Mouse (Mus musculus) intestine, embryonic 14.5 days (tissue): Measurements from ENCODE around the gene Tsks. TPM values are rescaled to one million over a fixed set of nuclear protein-coding genes. Genes with fewer than 3 reads are reported as not detected.

Experiments used
- ATAC-seq: fragments of 200-750 bp; cut with Nextera tagmentation; replicated peaks from 2 replicates; pipeline ENCODE4 v1.8.0; 2017; ENCODE audit warnings: low read depth, moderate number of reproducible peaks, moderate TSS enrichment, moderate library complexity; ENCODE audit not compliant: low FRiP score, low TSS enrichment
- DNase-seq: peaks from one replicate; pipeline ENCODE4 v3.0.0-alpha.2; 2018; ENCODE audit warnings: low spot score
- H3K27ac ChIP-seq: fragments of 300-500 bp; sonication (generic); 2 replicates; pipeline ENCODE4 v1.5.1; 2014; ENCODE audit warnings: low read depth, mild to moderate bottlenecking, control low read depth
- H3K27me3 ChIP-seq: fragments of 300-500 bp; sonication (generic); replicated peaks from 2 replicates; pipeline ENCODE4 v1.6.1; 2014; ENCODE audit warnings: low read length, control low read depth; ENCODE audit not compliant: control insufficient read depth, insufficient read depth
- H3K36me3 ChIP-seq: fragments of 300-500 bp; sonication (generic); 2 replicates; pipeline ENCODE4 v1.6.1; 2014; ENCODE audit warnings: low read length, control low read depth; ENCODE audit not compliant: control insufficient read depth, insufficient read depth
- H3K4me1 ChIP-seq: fragments of 300-500 bp; sonication (generic); replicated peaks from 2 replicates; pipeline ENCODE4 v1.6.1; 2014; ENCODE audit warnings: low read length, control low read depth, mixed read lengths; ENCODE audit not compliant: control insufficient read depth, insufficient read depth
- H3K4me2 ChIP-seq: fragments of 300-500 bp; sonication (generic); 2 replicates; pipeline ENCODE4 v1.6.1; 2014; ENCODE audit warnings: low read length
- H3K4me3 ChIP-seq: fragments of 300-500 bp; sonication (generic); 2 replicates; pipeline ENCODE4 v1.5.1; 2014; ENCODE audit warnings: low read depth, low read length, control low read depth, mixed read lengths
- H3K9ac ChIP-seq: fragments of 300-500 bp; sonication (generic); 2 replicates; pipeline ENCODE4 v1.6.1; 2014; ENCODE audit warnings: mild to moderate bottlenecking, low read length
- H3K9me3 ChIP-seq: fragments of 300-500 bp; sonication (generic); 2 replicates; pipeline ENCODE4 v1.6.1; 2016; ENCODE audit warnings: low read length, control low read depth; ENCODE audit not compliant: control insufficient read depth
- WGBS: fragments of 180-500 bp; shearing (Covaris S2); extraction: QIAGEN DNeasy Blood & Tissue Kit; methylation state at CpG from one replicate; pipeline ENCODE4 v1.1.7; 2014; 5-methylcytosine and 5-hydroxymethylcytosine counted together
- polyA plus RNA-seq: library from polyadenylated mRNA; unstranded; fragments of >200 nt; fragmentation: Nextera tagmentation; extraction: Ambion mirVana; gene quantifications from 2 replicates; pipeline ENCODE4 v1.2.1, GENCODE M21; 2014

Gene Tsks
- not detected in 2 replicates for polyA plus RNA-seq

- no peak within 1 kb of the TSS for H3K9ac ChIP-seq
- DNase-seq (no peak), ATAC-seq (no peak)
- H3K4me2 ChIP-seq = no peak within 1 kb of the TSS
- WGBS = 80% methylated on average over 7 of the region's 7 CpGs
- H3K36me3 ChIP-seq = no peaks in the 10 kb centered on the region
- no peaks in the 10 kb centered on the region for H3K27me3 ChIP-seq
- H3K27ac ChIP-seq = no peak within 1 kb of the TSS
- no peak within 1 kb of the TSS for H3K4me3 ChIP-seq
- H3K9me3 ChIP-seq = no peaks in the 10 kb centered on the region
- no peaks in the 10 kb centered on the region for H3K4me1 ChIP-seq
These were observed at the start of gene Tsks for GRCm38 (mm10) chr7:44942904-44943303. TSS of gene Tsks (plus strand) at chr7:44943204.

DNA sequence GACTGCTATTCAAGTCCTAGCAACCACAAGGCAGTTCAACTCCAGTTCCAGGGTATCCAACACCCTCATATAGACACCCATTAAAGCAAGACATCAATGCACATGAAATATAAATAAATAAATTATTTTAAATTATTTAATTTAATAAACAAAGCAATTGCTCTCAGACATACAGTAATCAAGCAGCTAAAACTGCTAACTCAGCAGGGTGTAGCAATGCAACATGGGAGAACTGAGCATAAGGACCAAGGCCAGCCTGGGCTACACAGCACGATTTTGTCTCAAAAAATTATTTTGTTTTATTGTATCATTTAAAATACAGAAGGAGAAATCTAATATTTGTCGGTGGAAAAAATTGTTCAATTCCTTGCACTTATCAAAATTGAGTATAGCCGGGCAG, 48.8 kb upstream of the Tsks start:
- no peak for DNase-seq
- Histone ChIP-seq H3K9ac (no peak overlapping the region), H3K4me3 (no peak overlapping the region), H3K4me1 (peaks cover 29% of the 10 kb centered on the region), H3K9me3 (no peaks in the 10 kb centered on the region), H3K4me2 (no peak overlapping the region), H3K27ac (no peak overlapping the region), H3K27me3 (no peaks in the 10 kb centered on the region), H3K36me3 (peaks cover 15% of the 10 kb centered on the region)
- WGBS = 90% methylated on average over 3 of the region's 3 CpGs
- ATAC-seq = no peak

GRCm38 (mm10) chr7:44895206-44895592, 47.8 kb upstream of the Tsks start:
- H3K9ac ChIP-seq = no peak overlapping the region
- peaks cover 29% of the 10 kb centered on the region for H3K4me1 ChIP-seq
- no peaks in the 10 kb centered on the region for H3K27me3 ChIP-seq
- H3K36me3 ChIP-seq = peaks cover 19% of the 10 kb centered on the region
- peak overlapping the region; percentile 74 for H3K27ac ChIP-seq
- H3K4me3 ChIP-seq = peak overlapping the region; percentile 64
- 67% methylated on average over 7 of the region's 7 CpGs for WGBS
- H3K4me2 ChIP-seq = peak overlapping the region; percentile 71
- no peak for ATAC-seq
- DNase-seq = peak; percentile 55
- H3K9me3 ChIP-seq = no peaks in the 10 kb centered on the region

DNA sequence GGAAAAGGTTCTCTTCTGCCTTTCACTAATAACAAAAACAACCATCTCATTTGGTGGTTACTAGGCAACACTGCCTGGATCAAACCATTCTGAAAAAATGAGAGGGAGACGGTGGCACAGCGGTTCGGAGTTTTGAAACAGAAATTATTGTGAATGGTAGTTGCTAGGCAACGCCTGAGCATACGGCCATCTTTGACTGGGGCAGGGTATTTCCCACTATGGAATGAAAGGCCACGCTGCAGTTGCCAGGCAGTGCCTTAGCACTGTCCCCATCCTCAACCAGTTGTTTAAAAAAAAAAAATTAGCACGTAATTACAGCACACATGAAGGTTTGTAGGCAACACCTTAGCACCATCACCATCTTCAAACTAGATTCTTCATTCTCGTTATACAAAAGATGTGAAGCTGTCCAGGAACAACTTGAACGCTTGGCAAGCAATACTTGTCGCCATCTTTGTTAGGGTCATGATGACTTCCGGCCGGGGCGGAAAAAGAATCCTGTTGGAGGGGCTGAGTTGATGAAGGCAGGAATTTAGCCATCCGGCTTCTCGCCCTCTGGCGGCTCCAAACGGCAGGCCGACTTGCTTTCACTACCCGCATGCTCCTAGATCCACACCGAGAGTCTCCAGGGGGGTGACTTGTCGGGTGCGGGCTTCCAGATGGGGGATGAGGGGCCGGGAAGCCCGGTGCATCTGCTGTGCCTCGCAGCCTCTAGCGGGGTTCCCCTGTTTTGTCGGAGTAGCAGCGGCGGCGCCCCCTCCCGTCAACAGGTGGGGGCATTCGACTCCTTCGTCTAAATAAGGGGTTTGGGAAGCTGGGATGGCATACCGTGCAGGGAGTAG, 47.2 kb upstream of the Tsks start, which contains the start of gene Fuz:
Fuz (plus strand) TSS at position 487 of the 842 bp plus-strand sequence.
- peak; percentile 92 for DNase-seq

GRCm38 (mm10) chr7:44896499-44896898, 46.5 kb upstream of the Tsks start:
- 43% methylated on average over 10 of the region's 10 CpGs for WGBS
- no peaks in the 10 kb centered on the region for H3K27me3 ChIP-seq
- ATAC-seq (no peak), DNase-seq (no peak)
- peak overlapping the region; percentile 64 for H3K4me3 ChIP-seq
- peak overlapping the region; percentile 71 for H3K9ac ChIP-seq
- peaks cover 26% of the 10 kb centered on the region for H3K4me1 ChIP-seq
- peaks cover 23% of the 10 kb centered on the region for H3K36me3 ChIP-seq
- H3K27ac ChIP-seq = peak overlapping the region; percentile 74
- H3K4me2 ChIP-seq = peak overlapping the region; percentile 71
- H3K9me3 ChIP-seq = no peaks in the 10 kb centered on the region

More for the DNA sequence above, 47.2 kb upstream of the Tsks start, which contains the start of gene Fuz:
- peaks cover 21% of the 10 kb centered on the region for H3K36me3 ChIP-seq
- H3K27me3 ChIP-seq = no peaks in the 10 kb centered on the region
- H3K4me2 ChIP-seq = peak within 1 kb of the TSS; percentile 71
- H3K9me3 ChIP-seq = no peaks in the 10 kb centered on the region
- H3K9ac ChIP-seq = peak within 1 kb of the TSS; percentile 71
- peak within 1 kb of the TSS; percentile 74 for H3K27ac ChIP-seq
- peak within 1 kb of the TSS; percentile 64 for H3K4me3 ChIP-seq
- WGBS = 2% methylated on average over 34 of the region's 34 CpGs
- ATAC-seq = peak; percentile 44
- peaks cover 29% of the 10 kb centered on the region for H3K4me1 ChIP-seq

DNA sequence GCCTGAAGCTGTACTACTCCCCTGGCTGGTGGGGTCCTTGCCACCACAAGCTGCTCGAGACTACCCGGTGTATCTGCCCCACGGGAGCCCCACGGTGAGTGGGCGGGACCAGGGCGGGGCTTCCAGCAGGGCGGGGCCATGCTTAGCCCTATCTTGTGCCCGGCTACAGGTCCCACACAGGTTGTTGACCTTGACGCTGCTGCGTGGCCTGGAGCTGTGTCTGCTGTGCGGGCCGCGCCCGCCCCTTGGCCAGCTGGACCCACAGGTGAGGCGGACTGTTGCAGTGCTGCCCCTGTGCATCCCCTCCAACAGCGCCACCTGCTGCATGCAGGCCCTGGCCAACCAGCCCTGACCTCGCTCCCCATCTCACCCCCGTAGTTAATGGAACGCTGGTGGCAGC, 44.4 kb upstream of the Tsks start:
- Histone ChIP-seq H3K27me3 (no peaks in the 10 kb centered on the region), H3K9ac (no peak overlapping the region), H3K4me2 (no peak overlapping the region), H3K27ac (no peak overlapping the region), H3K36me3 (peaks cover 29% of the 10 kb centered on the region), H3K4me1 (peaks cover 18% of the 10 kb centered on the region), H3K9me3 (no peaks in the 10 kb centered on the region), H3K4me3 (no peak overlapping the region)
- no peak for DNase-seq
- 42% methylated on average over 18 of the region's 19 CpGs for WGBS
- no peak; the same call in 1 of the 2 replicates for ATAC-seq

GRCm38 (mm10) chr7:44900632-44901031, 42.4 kb upstream of the Tsks start:
- Histone ChIP-seq H3K4me1 (peaks cover 13% of the 10 kb centered on the region), H3K4me3 (no peak overlapping the region), H3K27me3 (no peaks in the 10 kb centered on the region), H3K9me3 (no peaks in the 10 kb centered on the region), H3K9ac (no peak overlapping the region), H3K27ac (no peak overlapping the region), H3K4me2 (no peak overlapping the region), H3K36me3 (peaks cover 49% of the 10 kb centered on the region)
- ATAC-seq (0 out of 2 replicates have a peak, but pooled peaks have one; percentile 6), DNase-seq (no peak)
- WGBS = 89% methylated on average over 11 of the region's 11 CpGs

GRCm38 (mm10) chr7:44901230-44901722, 41.7 kb upstream of the Tsks start:
- peak overlapping the region; percentile 48 for H3K4me2 ChIP-seq
- H3K36me3 ChIP-seq = peaks cover 55% of the 10 kb centered on the region
- H3K4me3 ChIP-seq = peak overlapping the region; percentile 24
- peaks cover 13% of the 10 kb centered on the region for H3K4me1 ChIP-seq
- peak; percentile 89 for DNase-seq
- H3K27ac ChIP-seq = peak overlapping the region; percentile 35; the same call in 1 of the 2 replicates
- no peaks in the 10 kb centered on the region for H3K27me3 ChIP-seq
- no peak overlapping the region for H3K9ac ChIP-seq
- no peaks in the 10 kb centered on the region for H3K9me3 ChIP-seq
- WGBS = 12% methylated on average over 21 of the region's 21 CpGs
- ATAC-seq = peak; percentile 48; the same call in 1 of the 2 replicates
